Mouse (Mus musculus): Measurements from ENCODE around the gene Evl. TPM values are rescaled to one million over a fixed set of nuclear protein-coding genes. Genes with fewer than 3 reads are reported as not detected.

Gene Evl
- total and polyA plus RNA-seq, 2 experiments from 2014 or later: 230 to 285 TPM

- Histone ChIP-seq H3K4me2 (ENCODE audit: low read depth, low read length, poor library complexity, severe bottlenecking) (no peak overlapping the region), H3K4me1 (ENCODE audit: insufficient read depth, low read length) (no peaks in the 10 kb centered on the region), H3K27me3 (ENCODE audit: insufficient read depth, low read length) (no peaks in the 10 kb centered on the region), H3K27ac (ENCODE audit: low read depth, low read length) (no peak overlapping the region), H3K9ac (replicated peaks; ENCODE audit: low read length, poor library complexity, severe bottlenecking) (no peak overlapping the region), H3K4me3 (ENCODE audit: low read depth, low read length) (no peak overlapping the region), H3K9me3 (ENCODE audit: low read length) (no peaks in the 10 kb centered on the region), H3K36me3 (ENCODE audit: insufficient read depth, low read length) (no peaks in the 10 kb centered on the region)
- ATAC-seq (ENCODE audit: low FRiP score) (no peak), DNase-seq (ENCODE audit: low spot score) (no peak)
- no peak for TF ChIP-seq CTCF (IDR thresholded peaks at IDR 0.05)
- 97% methylated on average over 3 of the region's 3 CpGs for WGBS
Measured at GRCm38 (mm10) chr12:108642019-108642418, 87.5 kb downstream of the Evl start.

- Histone ChIP-seq H3K27me3 (ENCODE audit: insufficient read depth, low read length) (no peaks in the 10 kb centered on the region), H3K4me3 (ENCODE audit: low read depth, low read length) (no peak overlapping the region), H3K4me2 (ENCODE audit: low read depth, low read length, poor library complexity, severe bottlenecking) (no peak overlapping the region), H3K36me3 (ENCODE audit: insufficient read depth, low read length) (peaks cover 24% of the 10 kb centered on the region), H3K9ac (replicated peaks; ENCODE audit: low read length, poor library complexity, severe bottlenecking) (no peak overlapping the region), H3K9me3 (ENCODE audit: low read length) (no peaks in the 10 kb centered on the region), H3K4me1 (ENCODE audit: insufficient read depth, low read length) (no peaks in the 10 kb centered on the region), H3K27ac (ENCODE audit: low read depth, low read length) (no peak overlapping the region)
- DNase-seq (ENCODE audit: low spot score): no peak
- no peak for TF ChIP-seq CTCF (IDR thresholded peaks at IDR 0.05)
- WGBS: 100% methylated on average over 1 of the region's 1 CpGs
- ATAC-seq (ENCODE audit: low FRiP score): no peak
Measured at GRCm38 (mm10) chr12:108646234-108646633, 91.7 kb downstream of the Evl start.

GRCm38 (mm10) chr12:108647784-108648183 lies 93.3 kb downstream of the Evl start:
- Histone ChIP-seq H3K4me2 (ENCODE audit: low read depth, low read length, poor library complexity, severe bottlenecking) (no peak overlapping the region), H3K9ac (replicated peaks; ENCODE audit: low read length, poor library complexity, severe bottlenecking) (no peak overlapping the region), H3K27ac (ENCODE audit: low read depth, low read length) (no peak overlapping the region), H3K4me3 (ENCODE audit: low read depth, low read length) (no peak overlapping the region), H3K27me3 (ENCODE audit: insufficient read depth, low read length) (no peaks in the 10 kb centered on the region), H3K36me3 (ENCODE audit: insufficient read depth, low read length) (peaks cover 38% of the 10 kb centered on the region), H3K9me3 (ENCODE audit: low read length) (no peaks in the 10 kb centered on the region), H3K4me1 (ENCODE audit: insufficient read depth, low read length) (no peaks in the 10 kb centered on the region)
- ATAC-seq (ENCODE audit: low FRiP score): no peak
- no peak for DNase-seq (ENCODE audit: low spot score)
- TF ChIP-seq CTCF (IDR thresholded peaks at IDR 0.05): no peak

GRCm38 (mm10) chr12:108651053-108651660 lies 96.6 kb downstream of the Evl start:
- DNase-seq (ENCODE audit: low spot score) (peak; percentile 33), ATAC-seq (ENCODE audit: low FRiP score) (no peak)
- Histone ChIP-seq H3K4me3 (ENCODE audit: low read depth, low read length) (no peak overlapping the region), H3K9me3 (ENCODE audit: low read length) (no peaks in the 10 kb centered on the region), H3K27ac (ENCODE audit: low read depth, low read length) (no peak overlapping the region), H3K36me3 (ENCODE audit: insufficient read depth, low read length) (peaks cover 52% of the 10 kb centered on the region), H3K9ac (replicated peaks; ENCODE audit: low read length, poor library complexity, severe bottlenecking) (no peak overlapping the region), H3K4me1 (ENCODE audit: insufficient read depth, low read length) (no peaks in the 10 kb centered on the region), H3K27me3 (ENCODE audit: insufficient read depth, low read length) (no peaks in the 10 kb centered on the region), H3K4me2 (ENCODE audit: low read depth, low read length, poor library complexity, severe bottlenecking) (no peak overlapping the region)
- TF ChIP-seq CTCF (IDR thresholded peaks at IDR 0.05): no peak
- WGBS: 27% methylated on average over 7 of the region's 7 CpGs

- H3K27me3 ChIP-seq (ENCODE audit: insufficient read depth, low read length): no peaks in the 10 kb centered on the region
- no peak overlapping the region for H3K27ac ChIP-seq (ENCODE audit: low read depth, low read length)
- no peaks in the 10 kb centered on the region for H3K4me1 ChIP-seq (ENCODE audit: insufficient read depth, low read length)
- H3K9me3 ChIP-seq (ENCODE audit: low read length): no peaks in the 10 kb centered on the region
- 89% methylated on average over 11 of the region's 11 CpGs for WGBS
- H3K4me3 ChIP-seq (ENCODE audit: low read depth, low read length): no peak overlapping the region
- DNase-seq (ENCODE audit: low spot score) (no peak), ATAC-seq (ENCODE audit: low FRiP score) (no peak)
- peaks cover 56% of the 10 kb centered on the region for H3K36me3 ChIP-seq (ENCODE audit: insufficient read depth, low read length)
- no peak overlapping the region for H3K4me2 ChIP-seq (ENCODE audit: low read depth, low read length, poor library complexity, severe bottlenecking)
- H3K9ac ChIP-seq (replicated peaks; ENCODE audit: low read length, poor library complexity, severe bottlenecking): no peak overlapping the region
- TF ChIP-seq CTCF (IDR thresholded peaks at IDR 0.05): no peak
Measured at GRCm38 (mm10) chr12:108653358-108654335, 99.1 kb downstream of the Evl start.

- TF ChIP-seq CTCF (IDR thresholded peaks at IDR 0.05): peak; percentile 70
- Histone ChIP-seq H3K36me3 (ENCODE audit: insufficient read depth, low read length) (peaks cover 45% of the 10 kb centered on the region), H3K9me3 (ENCODE audit: low read length) (no peaks in the 10 kb centered on the region), H3K27me3 (ENCODE audit: insufficient read depth, low read length) (no peaks in the 10 kb centered on the region), H3K4me1 (ENCODE audit: insufficient read depth, low read length) (no peaks in the 10 kb centered on the region), H3K9ac (replicated peaks; ENCODE audit: low read length, poor library complexity, severe bottlenecking) (no peak overlapping the region), H3K4me3 (ENCODE audit: low read depth, low read length) (no peak overlapping the region), H3K27ac (ENCODE audit: low read depth, low read length) (no peak overlapping the region), H3K4me2 (ENCODE audit: low read depth, low read length, poor library complexity, severe bottlenecking) (no peak overlapping the region)
- DNase-seq (ENCODE audit: low spot score): peak; percentile 10
- 77% methylated on average over 1 of the region's 1 CpGs for WGBS
- ATAC-seq (ENCODE audit: low FRiP score): no peak
Measured at GRCm38 (mm10) chr12:108657350-108657749, 102.8 kb downstream of the Evl start.

All from midbrain, postnatal 0 days (tissue).